Mouse (Mus musculus): ENCODE results near the gene Palm2.

Gene Palm2

GRCm38 (mm10) chr4:57569711-57570110 is 135.7 kb downstream of the Palm2 start:
- DNase-seq, result peak; percentile 24 to 65

DNA sequence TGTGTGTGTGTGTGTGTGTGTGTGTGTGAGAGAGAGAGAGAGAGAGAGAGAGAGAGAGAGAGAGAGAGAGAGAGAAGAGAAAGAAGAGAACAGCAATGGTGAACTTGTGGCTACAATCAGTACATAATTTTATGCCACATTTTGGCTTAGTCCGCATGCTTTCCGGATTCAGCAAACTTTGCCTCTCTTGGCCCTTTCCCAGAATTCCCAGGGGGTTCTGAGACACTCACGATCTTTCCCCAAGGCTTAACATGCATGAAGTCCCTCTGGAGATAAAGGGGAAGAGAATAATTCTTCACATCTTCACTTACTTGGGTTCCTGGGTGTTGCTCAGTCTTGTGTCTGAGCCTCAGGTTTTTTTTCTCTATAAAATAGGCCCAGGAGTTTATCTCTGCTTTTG is 136.2 kb downstream of the Palm2 start:
- DNase-seq, result no peak

DNA sequence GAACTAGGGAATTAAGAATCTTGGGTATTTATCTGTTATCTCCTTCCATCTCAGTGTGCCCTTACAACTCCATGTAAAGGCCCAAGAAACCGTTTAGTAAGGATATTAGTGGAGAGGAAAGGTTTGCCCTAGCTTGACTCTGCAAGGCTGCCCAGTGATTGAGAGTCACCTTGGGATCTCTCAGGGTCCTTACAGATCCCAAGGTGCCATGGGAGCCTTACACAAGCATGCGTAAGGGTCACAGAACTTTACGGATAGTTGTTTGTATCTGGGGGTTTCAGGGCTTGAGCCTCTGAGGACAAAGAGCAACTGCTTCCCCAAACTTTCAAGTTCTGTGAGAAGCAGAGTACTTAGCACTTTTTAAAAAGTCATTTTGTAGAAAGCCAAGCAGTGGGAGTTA is 140.1 kb downstream of the Palm2 start:
- DNase-seq, result no peak

- DNase-seq, result no peak
These were observed 140.6 kb downstream of the Palm2 start for GRCm38 (mm10) chr4:57574646-57575045.

- DNase-seq, result no peak
These were observed 141.6 kb downstream of the Palm2 start for GRCm38 (mm10) chr4:57575686-57576085.

- DNase-seq, result no peak
These were observed 142.0 kb downstream of the Palm2 start for GRCm38 (mm10) chr4:57576095-57576494.

DNA sequence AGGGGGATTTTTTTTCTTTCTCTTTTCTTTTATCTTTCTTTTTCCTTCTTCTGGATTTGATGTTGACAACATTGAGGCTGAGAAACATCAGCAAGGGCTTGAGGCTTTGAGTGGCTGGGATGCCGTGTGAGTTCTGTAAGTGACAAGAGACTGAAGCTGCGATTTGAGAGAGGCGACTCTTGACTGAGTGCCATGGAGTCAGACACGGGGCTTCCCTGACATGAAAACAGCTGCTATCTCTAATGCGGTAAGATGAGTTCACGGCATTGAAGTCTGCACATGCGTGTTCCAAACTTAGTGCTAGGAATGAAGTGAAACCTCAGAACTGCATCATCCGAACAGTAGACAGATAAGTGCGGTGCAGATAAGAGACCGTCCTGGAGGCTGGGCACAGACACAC is 145.6 kb downstream of the Palm2 start:
- DNase-seq, result no peak

DNA sequence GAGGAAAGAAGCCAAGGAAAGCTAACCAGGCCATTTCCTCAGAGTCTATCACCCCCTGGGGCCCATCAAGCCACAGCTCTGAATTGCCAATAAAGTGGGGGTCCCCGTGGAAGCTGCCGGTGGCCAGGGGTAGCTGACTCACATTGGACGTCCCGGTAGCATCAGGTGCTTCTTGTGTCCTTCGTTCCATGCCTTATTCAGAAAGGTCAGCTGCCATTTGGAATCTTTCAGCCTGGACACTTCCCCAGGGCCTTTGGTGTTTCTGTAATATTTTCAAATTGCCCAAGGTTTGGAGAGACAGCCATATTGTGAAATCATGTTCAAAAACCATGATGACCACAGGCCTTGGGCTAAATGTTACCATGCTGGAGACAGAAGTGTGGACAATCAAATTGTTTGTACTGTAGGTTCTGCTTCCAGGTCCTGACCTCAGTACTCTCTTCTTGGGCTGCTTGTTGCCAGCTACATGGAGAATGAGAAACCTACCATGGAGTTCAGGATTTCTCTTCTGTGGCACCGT is 151.3 kb downstream of the Palm2 start:
- DNase-seq, result no peak

DNA sequence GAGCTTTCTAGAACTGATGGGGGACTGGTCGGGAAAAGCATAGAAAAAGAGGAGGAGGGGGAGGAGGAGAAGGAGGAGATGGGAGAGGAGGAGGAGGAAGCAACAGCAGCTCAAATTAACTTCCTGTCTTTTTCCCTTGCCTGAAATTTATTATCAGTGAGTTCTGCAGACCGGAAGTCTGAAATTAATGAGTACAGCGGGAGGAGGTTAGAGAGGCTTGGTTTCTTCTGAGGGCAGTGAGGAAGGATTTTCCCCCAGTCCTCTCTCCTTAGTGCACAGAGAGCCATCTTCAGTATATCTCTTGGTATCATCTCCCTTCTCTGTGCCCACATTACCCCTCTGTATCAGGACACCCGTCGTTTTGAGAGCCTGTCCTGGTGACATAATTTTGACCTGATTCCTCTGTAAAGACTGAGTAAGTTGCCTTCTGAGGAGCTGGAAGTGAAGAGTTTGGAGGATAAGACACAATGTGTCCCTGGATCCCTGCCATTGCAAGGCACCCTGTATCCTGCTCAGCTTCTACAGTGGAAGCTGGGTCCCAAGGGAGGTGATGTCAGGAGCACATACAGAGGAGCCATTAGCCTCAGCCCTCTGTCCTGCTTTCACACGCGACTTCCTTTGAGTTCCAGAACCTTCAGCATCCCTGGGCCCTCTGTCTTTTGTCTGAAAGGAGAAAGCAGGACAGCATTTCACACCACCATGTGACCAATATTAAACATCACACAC is 153.0 kb downstream of the Palm2 start:
- no peak for DNase-seq

DNA sequence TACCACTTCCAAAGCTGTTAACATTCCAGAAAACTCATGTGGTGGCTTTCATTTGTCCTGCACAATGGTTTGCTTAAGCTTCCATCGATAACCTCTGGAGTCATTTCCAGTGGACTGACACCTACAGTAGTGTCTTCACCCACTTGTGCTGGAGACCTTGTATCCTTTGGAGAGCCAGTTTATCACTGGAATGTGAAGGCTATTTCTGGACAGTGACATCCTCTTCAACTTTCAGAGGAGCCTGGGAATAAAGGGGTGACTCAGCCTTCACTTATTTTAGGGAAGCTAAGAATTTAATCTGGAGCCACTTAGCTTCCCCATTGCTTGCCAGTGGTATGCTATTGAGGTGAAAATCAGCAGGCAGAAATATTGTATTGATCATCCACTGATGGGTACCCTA is 154.3 kb downstream of the Palm2 start:
- no peak for DNase-seq

GRCm38 (mm10) chr4:57592751-57593150 is 158.7 kb downstream of the Palm2 start:
- DNase-seq, result no peak

GRCm38 (mm10) chr4:57599946-57600345 is 165.9 kb downstream of the Palm2 start:
- no peak for DNase-seq

GRCm38 (mm10) chr4:57600685-57601457 is 166.8 kb downstream of the Palm2 start:
- DNase-seq, result peak; percentile 36 to 82

DNA sequence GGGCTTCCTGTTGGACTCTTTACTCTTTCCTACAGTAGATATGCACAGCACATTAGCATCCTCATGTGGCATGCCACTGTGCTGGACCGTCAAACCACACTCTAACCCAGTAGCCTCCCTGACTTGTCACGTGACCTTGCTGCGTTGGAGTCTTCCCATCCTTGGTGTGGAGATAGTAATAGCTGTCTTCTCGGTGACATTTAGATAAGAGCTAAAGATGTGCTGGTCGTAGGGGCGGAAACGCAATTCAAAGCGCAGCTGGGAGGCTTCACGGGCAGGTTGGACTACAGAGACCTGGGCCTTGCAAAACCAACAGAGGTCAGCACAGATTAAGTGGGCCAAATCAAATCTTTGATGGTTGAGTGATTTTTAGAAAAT is 167.4 kb downstream of the Palm2 start:
- peak; percentile 37 to 86 for DNase-seq

GRCm38 (mm10) chr4:57601903-57602617 is 168.0 kb downstream of the Palm2 start:
- DNase-seq, result peak; percentile 18 to 64

DNA sequence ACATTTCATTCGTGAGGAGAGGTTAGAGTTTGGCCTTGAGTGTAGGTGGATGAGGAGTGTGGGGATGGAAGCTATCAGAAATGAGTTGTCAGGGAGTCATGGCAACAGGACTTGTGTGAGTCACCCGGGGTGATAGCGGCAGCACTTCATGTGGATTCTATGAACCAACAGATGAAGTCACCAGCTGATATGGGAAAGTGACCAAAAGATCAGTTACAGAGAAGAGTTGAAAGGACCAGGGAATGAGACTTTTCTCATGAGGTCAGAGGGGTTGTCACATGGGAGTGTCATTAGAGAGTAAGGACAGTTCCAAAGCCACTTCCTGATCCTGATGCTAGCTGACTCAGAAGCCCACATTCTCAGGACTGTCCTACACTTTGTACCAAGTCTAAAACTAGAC is 172.2 kb downstream of the Palm2 start:
- no peak for DNase-seq

GRCm38 (mm10) chr4:57607247-57607942 is 173.3 kb downstream of the Palm2 start:
- DNase-seq, result peak; percentile 86 to 88

GRCm38 (mm10) chr4:57611303-57612077 is 177.4 kb downstream of the Palm2 start:
- DNase-seq, result peak; percentile 24 to 56

DNA sequence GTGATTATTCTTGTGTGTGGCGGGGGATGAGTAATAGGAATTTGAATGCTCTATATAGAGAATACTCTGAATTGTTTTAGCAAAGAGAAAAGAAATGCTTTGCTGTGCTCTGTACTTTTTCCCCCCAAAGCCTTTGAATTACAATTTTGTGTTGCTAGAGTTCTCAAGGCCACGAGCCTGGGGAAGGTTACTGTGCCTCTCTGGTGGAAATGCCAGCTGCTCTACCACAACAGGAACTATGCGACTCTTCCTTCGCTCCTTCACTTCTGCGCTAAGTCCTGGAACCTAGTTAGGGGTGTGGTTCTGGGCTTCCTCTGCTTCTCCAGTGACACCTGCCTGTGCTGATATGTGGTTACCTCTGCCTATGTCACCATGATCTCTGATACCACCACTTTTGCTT is 178.7 kb downstream of the Palm2 start:
- no peak for DNase-seq

DNA sequence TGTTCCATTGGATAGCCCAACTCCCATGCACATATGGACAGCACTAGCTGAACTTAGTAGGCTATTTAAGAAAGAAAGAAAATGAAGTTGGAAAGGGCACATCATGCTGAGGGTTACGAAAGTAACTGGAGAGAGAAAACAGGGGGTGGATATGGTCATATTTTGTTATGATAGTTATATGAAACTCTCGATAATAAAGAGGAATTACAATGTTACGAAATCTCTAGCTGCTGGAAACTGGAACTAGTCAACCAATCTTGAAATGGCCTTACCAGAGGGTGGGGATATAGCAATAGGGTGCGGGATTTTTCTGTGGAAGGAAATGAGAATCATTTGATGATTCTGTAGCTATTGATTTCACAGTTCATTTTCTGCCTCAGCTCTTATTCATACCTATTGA is 180.6 kb downstream of the Palm2 start:
- DNase-seq, result no peak

GRCm38 (mm10) chr4:57618743-57619142 is 184.7 kb downstream of the Palm2 start:
- DNase-seq, result no peak

DNA sequence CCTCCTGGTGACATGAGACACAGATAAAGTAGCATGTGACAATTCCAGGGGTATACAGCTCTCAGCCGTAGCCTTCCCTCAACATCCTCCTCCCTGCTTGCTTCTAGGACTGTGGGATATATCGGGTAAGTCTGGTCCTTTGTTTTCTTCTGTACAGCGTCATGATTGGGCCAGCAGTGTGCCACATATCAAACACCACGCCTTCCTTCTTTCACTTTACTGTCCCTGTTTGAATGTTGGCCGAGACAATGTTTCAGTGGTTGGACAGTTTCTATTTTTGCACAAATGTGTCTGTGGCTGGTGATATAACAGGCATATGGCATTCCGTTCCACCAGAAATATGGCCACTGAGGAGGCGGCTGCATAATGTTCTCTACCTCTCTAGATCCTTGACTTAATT is 188.8 kb downstream of the Palm2 start:
- no peak for DNase-seq
